Mouse (Mus musculus) small intestine, adult 2 months (tissue): Measurements from ENCODE around the gene 1700015G11Rik. TPM values are rescaled to one million over a fixed set of nuclear protein-coding genes. Genes with fewer than 3 reads are reported as not detected.

Source experiments
- H3K27ac ChIP-seq: fragments of 200-500 bp; 2 replicates; pipeline ENCODE4 v1.5.1; 2012; ENCODE audit warnings: low read depth, low read length, control low read depth, inconsistent platforms; ENCODE audit not compliant: insufficient read depth
- H3K27me3 ChIP-seq: fragments of 200-500 bp; 2 replicates; pipeline ENCODE4 v1.6.1; 2012; ENCODE audit warnings: mild to moderate bottlenecking, moderate library complexity, low read length, inconsistent platforms; ENCODE audit not compliant: control insufficient read depth, insufficient read depth
- H3K36me3 ChIP-seq: fragments of 200-500 bp; 2 replicates; pipeline ENCODE4 v1.6.1; 2012; ENCODE audit warnings: mild to moderate bottlenecking, low read length, control low read depth, inconsistent platforms; ENCODE audit not compliant: control insufficient read depth, insufficient read depth
- H3K4me1 ChIP-seq: fragments of 200-500 bp; 2 replicates; pipeline ENCODE4 v1.6.1; 2012; ENCODE audit warnings: low read length, inconsistent platforms, mixed read lengths; ENCODE audit not compliant: control insufficient read depth, insufficient read depth, insufficient read length
- H3K4me3 ChIP-seq: fragments of 200-500 bp; 2 replicates; pipeline ENCODE4 v1.5.1; 2012; ENCODE audit warnings: low read depth, mild to moderate bottlenecking, control low read depth, inconsistent platforms, low read length, moderate library complexity
- CTCF ChIP-seq: fragments of 200-500 bp; IDR thresholded peaks from 2 replicates; pipeline ENCODE4 v1.5.1; 2012; ENCODE audit warnings: low read depth, mild to moderate bottlenecking, control low read depth, inconsistent platforms, low read length, moderate library complexity, mixed read lengths; ENCODE audit not compliant: insufficient replicate concordance, insufficient read length; ENCODE audit errors: extremely low read depth
- POLR2A ChIP-seq: fragments of 200-500 bp; IDR thresholded peaks from 2 replicates; pipeline ENCODE4 v1.6.1; 2012; ENCODE audit warnings: low read depth, mild to moderate bottlenecking, control low read depth, inconsistent platforms, low read length, moderate library complexity
- WGBS: fragments of 180-500 bp; shearing (Covaris S2); methylation state at CpG from one replicate; pipeline ENCODE4 v1.1.7; 2018; 5-methylcytosine and 5-hydroxymethylcytosine counted together
- polyA plus RNA-seq: library from polyadenylated mRNA; depleted of rRNA; stranded (reverse); fragments of >200 nt; gene quantifications from 2 replicates; pipeline ENCODE4 v1.2.3, GENCODE M21; 2012; rRNA removed

1700015G11Rik gene
- polyA plus RNA-seq, result not detected in 2 replicates

- WGBS, result 88% methylated on average over 3 of the region's 3 CpGs
- Histone ChIP-seq H3K4me3 (no peak within 1 kb of the TSS), H3K27me3 (no peaks in the 10 kb centered on the region), H3K36me3 (no peaks in the 10 kb centered on the region), H3K4me1 (peaks cover 3% of the 10 kb centered on the region; the same call in 1 of the 2 replicates), H3K27ac (no peak within 1 kb of the TSS)
- TF ChIP-seq POLR2A (no peak), CTCF (no peak)
These were observed at the start of gene 1700015G11Rik for GRCm38 (mm10) chr7:52015628-52016027. Gene 1700015G11Rik, minus strand, starts transcription at chr7:52015728.

GRCm38 (mm10) chr7:52056954-52057353, 41.4 kb upstream of the 1700015G11Rik start:
- Histone ChIP-seq H3K27ac (no peak overlapping the region), H3K4me3 (no peak overlapping the region), H3K36me3 (no peaks in the 10 kb centered on the region), H3K27me3 (no peaks in the 10 kb centered on the region), H3K4me1 (no peaks in the 10 kb centered on the region)
- 69% methylated on average over 2 of the region's 2 CpGs for WGBS
- TF ChIP-seq POLR2A (no peak), CTCF (no peak)

- no peak for TF ChIP-seq CTCF
- H3K27me3 ChIP-seq, result no peaks in the 10 kb centered on the region
- H3K27ac ChIP-seq, result no peak overlapping the region
- H3K4me3 ChIP-seq, result no peak overlapping the region
- no peaks in the 10 kb centered on the region for H3K4me1 ChIP-seq
- WGBS, result 42% methylated on average over 4 of the region's 4 CpGs
- H3K36me3 ChIP-seq, result no peaks in the 10 kb centered on the region
These were observed 40.7 kb upstream of the 1700015G11Rik start for GRCm38 (mm10) chr7:52056274-52056673.

- Histone ChIP-seq H3K27me3 (no peaks in the 10 kb centered on the region), H3K4me3 (no peak overlapping the region), H3K36me3 (no peaks in the 10 kb centered on the region), H3K4me1 (no peaks in the 10 kb centered on the region), H3K27ac (no peak overlapping the region)
- TF ChIP-seq POLR2A, result no peak
- no peak for TF ChIP-seq CTCF
- WGBS, result 22% methylated on average over 2 of the region's 2 CpGs
These were observed 40.3 kb upstream of the 1700015G11Rik start for GRCm38 (mm10) chr7:52055831-52056230.

DNA sequence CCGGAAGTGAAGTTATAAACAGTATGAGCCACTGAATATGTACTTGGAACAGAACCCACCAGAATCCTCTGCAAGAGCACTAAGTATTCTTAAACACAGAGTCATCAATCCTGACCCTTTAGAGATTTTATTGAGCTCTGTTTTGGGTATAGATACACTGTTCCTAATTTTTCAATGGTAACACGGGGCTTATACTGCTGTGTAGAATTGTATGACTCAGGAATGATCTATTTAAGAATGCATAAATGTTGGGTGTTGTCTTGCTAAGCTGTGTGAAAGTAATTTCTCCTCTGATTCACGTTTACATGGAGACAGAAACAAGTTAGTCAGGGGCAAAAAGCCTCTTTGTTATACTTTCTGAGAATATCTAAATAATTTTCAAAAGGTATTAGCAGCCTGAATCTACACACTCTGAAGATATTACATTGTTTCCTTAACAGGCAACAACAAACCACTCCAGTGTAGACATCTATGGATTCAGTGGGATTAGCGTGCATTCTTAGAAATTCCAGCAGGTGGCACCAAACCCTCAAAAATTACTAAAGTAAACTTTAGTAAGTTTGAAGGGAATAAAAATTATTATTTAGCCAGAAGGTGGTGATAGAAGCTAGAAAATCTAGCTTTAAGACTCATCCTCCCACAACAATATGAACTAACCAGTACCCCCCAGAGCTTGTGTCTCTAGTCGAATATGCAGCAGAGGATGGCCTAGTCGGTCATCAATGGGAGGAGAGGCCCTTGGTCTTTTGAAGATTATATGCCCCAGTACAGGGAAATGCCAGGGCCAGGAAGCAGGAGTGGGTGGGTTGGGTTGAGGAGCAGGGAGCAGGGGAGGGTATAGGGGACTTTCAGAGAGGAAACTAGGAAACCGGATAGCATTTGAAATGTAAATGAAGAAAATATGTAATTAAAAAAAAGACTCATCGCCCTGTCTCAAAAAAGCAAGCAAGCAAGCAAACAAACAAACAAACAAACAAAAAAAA, 22.4 kb upstream of the 1700015G11Rik start:
- TF ChIP-seq POLR2A, result no peak
- no peak for TF ChIP-seq CTCF
- no peaks in the 10 kb centered on the region for H3K36me3 ChIP-seq
- no peak overlapping the region for H3K27ac ChIP-seq
- WGBS, result 40% methylated on average over 8 of the region's 8 CpGs
- H3K4me3 ChIP-seq, result no peak overlapping the region
- no peaks in the 10 kb centered on the region for H3K27me3 ChIP-seq
- H3K4me1 ChIP-seq, result peaks cover 3% of the 10 kb centered on the region; the same call in 1 of the 2 replicates

DNA sequence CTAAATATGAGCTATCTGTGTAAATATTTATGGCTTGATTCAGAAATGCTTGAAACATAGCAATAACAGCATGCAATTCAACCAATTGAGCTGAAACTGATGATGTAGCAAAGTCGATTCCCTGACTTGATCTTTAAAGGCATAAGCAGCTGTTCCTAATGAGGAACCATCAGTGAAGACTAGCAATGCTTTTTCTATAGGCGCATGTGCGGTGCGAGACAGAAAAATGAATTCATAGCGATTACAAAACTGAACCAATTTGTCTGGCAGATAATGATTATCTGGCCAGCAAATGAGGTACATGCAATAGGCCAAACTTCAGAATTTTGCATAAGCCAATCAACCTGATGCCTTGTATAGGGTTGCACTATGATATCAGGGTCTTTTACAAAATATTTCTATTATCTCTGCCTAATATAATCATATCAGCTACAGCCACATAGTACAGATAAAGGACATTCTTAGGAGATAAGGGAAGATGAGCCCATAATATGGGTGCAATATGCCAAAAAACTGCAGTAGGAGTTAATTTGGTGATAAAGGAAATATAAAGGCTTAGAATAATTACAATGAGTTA, 8.6 kb upstream of the 1700015G11Rik start:
- H3K36me3 ChIP-seq, result no peaks in the 10 kb centered on the region
- WGBS, result 85% methylated on average over 5 of the region's 5 CpGs
- no peaks in the 10 kb centered on the region for H3K4me1 ChIP-seq
- TF ChIP-seq POLR2A, result no peak
- TF ChIP-seq CTCF, result no peak
- H3K27ac ChIP-seq, result no peak overlapping the region
- no peak overlapping the region for H3K4me3 ChIP-seq
- H3K27me3 ChIP-seq, result no peaks in the 10 kb centered on the region

GRCm38 (mm10) chr7:52022039-52022438, 6.5 kb upstream of the 1700015G11Rik start:
- TF ChIP-seq CTCF, result no peak
- no peak for TF ChIP-seq POLR2A
- H3K36me3 ChIP-seq, result no peaks in the 10 kb centered on the region
- no peaks in the 10 kb centered on the region for H3K4me1 ChIP-seq
- H3K4me3 ChIP-seq, result no peak overlapping the region
- H3K27ac ChIP-seq, result no peak overlapping the region
- no peaks in the 10 kb centered on the region for H3K27me3 ChIP-seq
- 62% methylated on average over 4 of the region's 4 CpGs for WGBS
